Mouse (Mus musculus) cortical plate, adult 2 months (tissue): Measurements from ENCODE around the gene Bmper.

Source experiments
- CTCF ChIP-seq: fragments of 200-500 bp; IDR thresholded peaks from 2 replicates; pipeline ENCODE4 v1.5.1; 2011; ENCODE audit warnings: mild to moderate bottlenecking, control low read depth, low read length; ENCODE audit not compliant: insufficient read depth; ENCODE audit errors: extremely low read depth
- POLR2A ChIP-seq: fragments of 200-500 bp; IDR thresholded peaks from 2 replicates; pipeline ENCODE4 v1.6.1; 2011; ENCODE audit warnings: mild to moderate bottlenecking, low read length, control low read depth; ENCODE audit not compliant: insufficient read depth; ENCODE audit errors: extremely low read depth

DNA sequence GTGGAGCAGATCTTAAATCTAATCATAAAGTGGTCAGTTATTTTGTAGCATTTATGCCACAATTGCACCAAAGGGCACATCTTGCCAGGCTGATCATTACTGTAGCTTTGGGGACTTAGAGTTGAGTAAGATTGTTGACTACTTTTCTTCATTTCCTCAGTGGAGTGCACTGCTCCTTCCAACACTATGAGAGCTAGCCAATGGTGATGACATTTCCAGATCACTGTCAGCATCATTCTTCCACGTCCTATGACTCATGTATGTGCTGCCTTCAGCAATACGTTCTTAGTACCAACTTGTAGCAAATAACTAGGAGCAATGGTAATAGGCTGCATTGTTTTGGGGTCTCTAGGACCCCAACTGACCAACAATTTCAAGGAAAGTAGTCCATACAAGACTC, 33.7 kb downstream of the Bmper start:
- TF ChIP-seq POLR2A, result no peak
- TF ChIP-seq CTCF, result no peak
